Mouse (Mus musculus) MEL (cell line): ENCODE results near the gene Epha4.

Experiments used
- CTCF ChIP-seq, 3 experiments: IDR thresholded peaks in 2 of 3; conservative IDR thresholded peaks in 1 of 3; 2 replicates each; pipeline ENCODE4 v1.5.1; 2011 to 2012; ENCODE audit warnings: low read length in 3 of 3, low read depth in 2 of 3, mild to moderate bottlenecking in 2 of 3, improper control_type of control experiment in 1 of 3, inconsistent platforms in 1 of 3, mixed read lengths in 1 of 3, moderate library complexity in 1 of 3; ENCODE audit not compliant: control insufficient read depth in 1 of 3, insufficient read depth in 1 of 3, poor library complexity in 1 of 3, severe bottlenecking in 1 of 3
- HCFC1 ChIP-seq: IDR thresholded peaks from 2 replicates; pipeline ENCODE4 v1.6.1; 2012; ENCODE audit warnings: low read depth, mild to moderate bottlenecking, inconsistent platforms, low read length, improper control_type of control experiment, moderate library complexity
- MAX ChIP-seq: IDR thresholded peaks from 2 replicates; pipeline ENCODE4 v1.6.1; 2011; ENCODE audit warnings: low read length, improper control_type of control experiment
- NELFE ChIP-seq: IDR thresholded peaks from 2 replicates; pipeline ENCODE4 v1.6.1; 2011; ENCODE audit warnings: low read depth, low read length, improper control_type of control experiment
- POLR2AphosphoS2 ChIP-seq: IDR thresholded peaks from 2 replicates; pipeline ENCODE4 v1.6.1; 2011; ENCODE audit warnings: low read length, improper control_type of control experiment
- POLR2AphosphoS5 ChIP-seq: IDR thresholded peaks from 2 replicates; pipeline ENCODE4 v1.6.1; 2012; ENCODE audit warnings: low read depth, borderline replicate concordance, mild to moderate bottlenecking, inconsistent platforms, low read length, moderate library complexity, mixed read lengths
- RAD21 ChIP-seq: IDR thresholded peaks from 2 replicates; pipeline ENCODE4 v1.6.1; 2011; ENCODE audit warnings: mild to moderate bottlenecking, low read depth, low read length, improper control_type of control experiment
- RCOR1 ChIP-seq: IDR thresholded peaks from 2 replicates; pipeline ENCODE4 v1.6.1; 2012; ENCODE audit warnings: low read depth, mild to moderate bottlenecking, inconsistent platforms, low read length, improper control_type of control experiment
- TAL1 ChIP-seq: IDR thresholded peaks from 2 replicates; pipeline ENCODE4 v1.6.1; 2012; ENCODE audit warnings: mild to moderate bottlenecking, inconsistent platforms, low read length, moderate library complexity, mixed read lengths
- USF1 ChIP-seq: IDR thresholded peaks from 2 replicates; pipeline ENCODE4 v1.6.1; 2014; ENCODE audit warnings: low read depth, mild to moderate bottlenecking, inconsistent platforms, low read length, improper control_type of control experiment, moderate library complexity

GRCm38 (mm10) chr1:77339701-77340100 lies 175.2 kb downstream of the Epha4 start:
- TF ChIP-seq MAX, result no peak
- no peak for TF ChIP-seq NELFE
- no peak for TF ChIP-seq TAL1
- TF ChIP-seq RAD21, result no peak
- no peak for TF ChIP-seq USF1
- TF ChIP-seq HCFC1, result no peak
- TF ChIP-seq RCOR1, result no peak
- no peak for TF ChIP-seq POLR2AphosphoS2
- TF ChIP-seq CTCF (IDR thresholded peaks at IDR 0.05 in 2 of 3, conservative IDR thresholded peaks at IDR 0.05 in 1 of 3; ENCODE audit: control insufficient read depth in 1 of 3, insufficient read depth in 1 of 3, low read depth in 2 of 3, low read length in 3 of 3, poor library complexity in 1 of 3, severe bottlenecking in 1 of 3), result no peak
- TF ChIP-seq POLR2AphosphoS5, result no peak
